Mouse (Mus musculus) monocyte, adult 2 months (primary cell): ENCODE results near the gene Ubxn1.
"Not testable (repeated sequence)": the region's sequence is repeated elsewhere in the genome, so short reads cannot be mapped to it uniquely, and the experiment has no call there.

Experiments
- DNase-seq, 2 experiments: peaks; one replicate each; pipeline ENCODE4 v3.0.0; 2022; ENCODE audit warnings: low spot score in 2 of 2, low read depth in 1 of 2

The Ubxn1 gene

GRCm38 (mm10) chr19:8871267-8872186 lies at the start of gene Ubxn1:
Gene Ubxn1, plus strand, starts transcription at chr19:8871496.
- peak; percentile 93 to 94 for DNase-seq

- no peak for DNase-seq
Observed at GRCm38 (mm10) chr19:8822696-8823095, 48.6 kb upstream of the Ubxn1 start.

GRCm38 (mm10) chr19:8829660-8830059 lies 41.6 kb upstream of the Ubxn1 start, which contains the start of gene AC129217.1:
Gene AC129217.1, plus strand, starts transcription at chr19:8829773.
- DNase-seq = peak; percentile 42

- no peak for DNase-seq
Observed at GRCm38 (mm10) chr19:8830664-8831063, 40.6 kb upstream of the Ubxn1 start.

GRCm38 (mm10) chr19:8831262-8831661 lies 40.0 kb upstream of the Ubxn1 start:
- DNase-seq = no peak

GRCm38 (mm10) chr19:8832971-8833370 lies 38.3 kb upstream of the Ubxn1 start:
- DNase-seq = no peak

GRCm38 (mm10) chr19:8836327-8836726 lies 35.0 kb upstream of the Ubxn1 start:
- DNase-seq = not testable (repeated sequence)

- DNase-seq = peak; percentile 64 to 79
Observed at GRCm38 (mm10) chr19:8837251-8837791, 34.0 kb upstream of the Ubxn1 start, which contains the start of gene Bscl2. Gene Bscl2, plus strand, starts transcription at chr19:8837467.

- no peak for DNase-seq
Observed at GRCm38 (mm10) chr19:8838041-8838730, 33.1 kb upstream of the Ubxn1 start.

GRCm38 (mm10) chr19:8839103-8839907 lies 32.0 kb upstream of the Ubxn1 start, which contains the start of gene Gng3:
Gene Gng3, minus strand, starts transcription at chr19:8839194.
- no peak for DNase-seq

GRCm38 (mm10) chr19:8839908-8840791 lies 31.1 kb upstream of the Ubxn1 start:
- peak; percentile 29 to 56 for DNase-seq

- no peak for DNase-seq
Observed at GRCm38 (mm10) chr19:8841012-8841411, 30.3 kb upstream of the Ubxn1 start.

GRCm38 (mm10) chr19:8842961-8843360 lies 28.3 kb upstream of the Ubxn1 start:
- peak; percentile 6 to 20 for DNase-seq

GRCm38 (mm10) chr19:8844371-8845129 lies 26.7 kb upstream of the Ubxn1 start:
- peak in 1 of 2 experiments; percentile 56 for DNase-seq

- no peak for DNase-seq
Observed at GRCm38 (mm10) chr19:8848356-8848755, 22.9 kb upstream of the Ubxn1 start.

GRCm38 (mm10) chr19:8850402-8850901 lies 20.8 kb upstream of the Ubxn1 start, which contains the start of gene Lrrn4cl:
Gene Lrrn4cl, plus strand, starts transcription at chr19:8850768.
- no peak for DNase-seq

- no peak for DNase-seq
Observed at GRCm38 (mm10) chr19:8851639-8852038, 19.7 kb upstream of the Ubxn1 start.

GRCm38 (mm10) chr19:8852236-8852928 lies 18.9 kb upstream of the Ubxn1 start:
- DNase-seq = no peak
